Comparison of ENCODE assay signal across 8 mouse cellular contexts in the genomic region with DNA sequence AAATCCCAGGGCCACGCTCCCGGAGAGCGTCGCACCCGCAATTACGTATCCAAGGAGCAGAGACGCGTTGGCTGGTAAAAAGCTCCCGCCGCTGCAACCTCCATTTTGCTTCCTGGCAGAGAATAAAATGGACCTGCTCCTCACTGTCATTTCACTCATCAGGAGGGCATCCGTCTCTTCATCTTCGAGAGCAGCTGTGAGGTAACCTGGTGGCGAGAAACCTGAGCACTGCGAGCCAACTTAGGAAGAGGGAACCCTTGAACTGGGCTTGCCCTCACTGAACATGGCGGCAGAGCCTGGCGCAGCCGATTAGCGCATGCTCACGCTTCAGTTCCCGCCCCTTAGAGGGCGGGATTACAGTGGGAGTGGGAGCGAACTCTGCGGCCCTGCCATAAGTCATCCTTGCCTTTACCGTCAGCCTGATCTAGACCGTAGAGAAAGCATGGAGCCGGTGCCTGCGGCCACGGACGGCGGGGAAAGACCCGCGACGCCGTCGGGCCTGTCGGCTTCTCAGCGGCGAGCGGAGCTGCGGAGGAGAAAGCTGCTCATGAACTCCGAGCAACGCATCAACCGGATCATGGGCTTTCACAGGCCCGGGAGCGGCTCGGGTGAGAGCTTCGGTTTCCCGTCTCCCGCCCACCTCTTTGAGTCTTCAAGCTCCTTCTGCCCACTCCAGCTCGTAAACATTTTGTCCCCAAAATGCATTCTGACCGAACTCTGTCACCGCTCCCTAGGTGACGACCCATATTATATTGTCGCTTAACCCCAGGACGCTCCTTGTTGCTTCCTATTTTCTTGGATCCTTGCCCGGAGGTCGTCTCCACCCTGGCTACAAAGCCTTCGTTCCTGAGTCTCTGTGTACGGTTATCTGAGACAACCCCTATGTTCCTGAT. TPM values are rescaled to one million over a fixed set of nuclear protein-coding genes. Genes with fewer than 3 reads are reported as not detected.
DNase-seq lines count a peak whose midpoint lies in the region; ATAC-seq and TF ChIP-seq lines count a peak whose summit lies in the region.

Gene Caml (plus strand): TSS at position 357 of the 893 bp plus-strand sequence.

- peak within 1 kb of the TSS; percentile 83 for H3K27ac ChIP-seq in MEL (ENCODE audit: control insufficient read depth, low read depth, low read length)
- peak within 1 kb of the TSS; percentile 87 for H3K27ac ChIP-seq in cerebellum, adult 2 months (ENCODE audit: insufficient read depth, low read length)
- peak within 1 kb of the TSS; percentile 90 for H3K27ac ChIP-seq in forebrain, postnatal 0 days (ENCODE audit: low read depth, low read length)
- H3K27ac ChIP-seq in lung, embryonic 15.5 days = peak within 1 kb of the TSS; percentile 81

- no peaks in the 10 kb centered on the region for H3K9me3 ChIP-seq in MEL (replicated peaks; ENCODE audit: insufficient read depth, low read length)
- no peaks in the 10 kb centered on the region for H3K9me3 ChIP-seq in forebrain, postnatal 0 days (ENCODE audit: low read length)
- no peaks in the 10 kb centered on the region for H3K9me3 ChIP-seq in lung, embryonic 15.5 days

- H3K4me2 ChIP-seq in forebrain, postnatal 0 days (ENCODE audit: low read depth) = peak within 1 kb of the TSS; percentile 70
- H3K4me2 ChIP-seq in lung, embryonic 15.5 days = peak within 1 kb of the TSS; percentile 77

- TF ChIP-seq CTCF in MEL (IDR thresholded peaks at IDR 0.05 in 2 of 3, conservative IDR thresholded peaks at IDR 0.05 in 1 of 3; ENCODE audit: control insufficient read depth in 1 of 3, insufficient read depth in 1 of 3, low read depth in 2 of 3, low read length in 3 of 3, poor library complexity in 1 of 3, severe bottlenecking in 1 of 3) = no peak
- TF ChIP-seq CTCF in cerebellum, adult 2 months (IDR thresholded peaks at IDR 0.05; ENCODE audit: borderline replicate concordance, insufficient read depth, low read depth, low read length) = no peak
- TF ChIP-seq CTCF in forebrain, postnatal 0 days (IDR thresholded peaks at IDR 0.05; ENCODE audit: low read depth) = no peak; the same call in 1 of the 2 replicates

- H3K27me3 ChIP-seq in MEL (ENCODE audit: control insufficient read depth in 1 of 2, insufficient read depth in 2 of 2, low read length in 2 of 2) = no peaks in the 10 kb centered on the region
- H3K27me3 ChIP-seq in cerebellum, adult 2 months (ENCODE audit: control insufficient read depth, insufficient read depth, low read length) = no peaks in the 10 kb centered on the region
- H3K27me3 ChIP-seq in forebrain, postnatal 0 days (ENCODE audit: insufficient read depth, low read length) = no peaks in the 10 kb centered on the region
- H3K27me3 ChIP-seq in lung, embryonic 15.5 days = no peaks in the 10 kb centered on the region

- no peak for TF ChIP-seq EP300 in MEL (IDR thresholded peaks at IDR 0.05; ENCODE audit: low read depth in 1 of 2, low read length in 2 of 2)

- H3K4me1 ChIP-seq in MEL (ENCODE audit: control insufficient read depth in 1 of 2, insufficient read depth in 2 of 2, low read length in 2 of 2) = peaks cover 0 to 16% of the 10 kb centered on the region in 2 experiments; a peak in 2 of 4 replicates
- no peaks in the 10 kb centered on the region for H3K4me1 ChIP-seq in cerebellum, adult 2 months (ENCODE audit: control insufficient read depth, insufficient read depth, low read length)
- H3K4me1 ChIP-seq in forebrain, postnatal 0 days (ENCODE audit: insufficient read depth) = peaks cover 14% of the 10 kb centered on the region
- H3K4me1 ChIP-seq in lung, embryonic 15.5 days = peaks cover 21% of the 10 kb centered on the region

- WGBS in cerebellum, adult 2 months = under 1% methylated on average over 59 of the region's 59 CpGs
- 3% methylated on average over 59 of the region's 59 CpGs for WGBS in forebrain, postnatal 0 days
- under 1% methylated on average over 59 of the region's 59 CpGs for WGBS in lung, embryonic 15.5 days

- peak; percentile 99 for ATAC-seq in forebrain, postnatal 0 days
- peak; percentile 98 for ATAC-seq in lung, embryonic 15.5 days (ENCODE audit: borderline replicate concordance, extremely low read depth, low FRiP score, low TSS enrichment)

- TF ChIP-seq RAD21 in MEL (IDR thresholded peaks at IDR 0.05; ENCODE audit: low read depth, low read length) = no peak

- peaks cover 0 to 27% of the 10 kb centered on the region in 2 experiments; a peak in 3 of 4 replicates for H3K36me3 ChIP-seq in MEL (ENCODE audit: control insufficient read depth in 1 of 2, insufficient read depth in 2 of 2, low read length in 2 of 2)
- peaks cover 10% of the 10 kb centered on the region; the same call in 1 of the 2 replicates for H3K36me3 ChIP-seq in forebrain, postnatal 0 days (ENCODE audit: insufficient read depth)
- peaks cover 15% of the 10 kb centered on the region for H3K36me3 ChIP-seq in lung, embryonic 15.5 days

- peak; percentile 97 for DNase-seq in MEL (ENCODE audit: low read depth, low spot score)
- DNase-seq in cerebellum, adult 2 months = peak; percentile 89 to 92
- peak; percentile 96 for DNase-seq in forebrain, postnatal 0 days
- peak; percentile 90 for DNase-seq in heart, postnatal 4 days
- peak; percentile 77 to 86 for DNase-seq in layer of hippocampus, adult 8-10 months (ENCODE audit: low spot score in 2 of 2)
- DNase-seq in ovary, adult 18-20 months (ENCODE audit: low spot score) = peak; percentile 82
- peak; percentile 94 for DNase-seq in thymus, postnatal 0 days (ENCODE audit: low spot score)

- H3K79me2 ChIP-seq in MEL (ENCODE audit: control insufficient read depth, insufficient read depth, low read length, poor library complexity) = peaks cover 18% of the 10 kb centered on the region

- TF ChIP-seq POLR2A in MEL (IDR thresholded peaks at IDR 0.05; ENCODE audit: control insufficient read depth in 1 of 2, insufficient read depth in 1 of 2, low read depth in 1 of 2, low read length in 2 of 2, poor library complexity in 1 of 2) = peak; percentile 76 to 88
- peak; percentile 84; the same call in 1 of the 2 replicates for TF ChIP-seq POLR2A in cerebellum, adult 2 months (IDR thresholded peaks at IDR 0.05; ENCODE audit: borderline replicate concordance, insufficient read depth, low read length)

- H3K9ac ChIP-seq in MEL (ENCODE audit: control insufficient read depth, low read depth, low read length, poor library complexity, severe bottlenecking) = peak within 1 kb of the TSS; percentile 77
- H3K9ac ChIP-seq in forebrain, postnatal 0 days = peak within 1 kb of the TSS; percentile 73
- H3K9ac ChIP-seq in lung, embryonic 15.5 days = peak within 1 kb of the TSS; percentile 80

- peak within 1 kb of the TSS; percentile 70 to 81 for H3K4me3 ChIP-seq in MEL (ENCODE audit: control insufficient read depth in 1 of 2, insufficient read depth in 1 of 2, low read depth in 2 of 2, low read length in 2 of 2)
- peak within 1 kb of the TSS; percentile 94 for H3K4me3 ChIP-seq in cerebellum, adult 2 months (replicated peaks; ENCODE audit: insufficient read depth, low read depth, low read length)
- peak within 1 kb of the TSS; percentile 83 for H3K4me3 ChIP-seq in forebrain, postnatal 0 days (ENCODE audit: low read depth, low read length)
- H3K4me3 ChIP-seq in lung, embryonic 15.5 days = peak within 1 kb of the TSS; percentile 86

TF ChIP-seq in MEL, 35 proteins besides CTCF, POLR2A, EP300 and RAD21 (continues in another document):
- peak; percentile 93 for TF ChIP-seq MXI1 (IDR thresholded peaks at IDR 0.05; ENCODE audit: low read depth, low read length)
- TF ChIP-seq JUND (IDR thresholded peaks at IDR 0.05; ENCODE audit: low read depth, low read length) = no peak
- 0 out of 2 replicates have a peak, but pooled peaks have one; percentile 67 for TF ChIP-seq UBTF (IDR thresholded peaks at IDR 0.05; ENCODE audit: borderline replicate concordance, insufficient read depth, low read depth, low read length)
- no peak for TF ChIP-seq MAZ (IDR thresholded peaks at IDR 0.05; ENCODE audit: low read depth, low read length)
- no peak for TF ChIP-seq MYB (IDR thresholded peaks at IDR 0.05; ENCODE audit: low read depth, low read length)
- TF ChIP-seq MEF2A (IDR thresholded peaks at IDR 0.05; ENCODE audit: extremely low read depth, insufficient replicate concordance, low read depth, low read length, poor library complexity, severe bottlenecking) = no peak
- TF ChIP-seq POLR2AphosphoS5 (IDR thresholded peaks at IDR 0.05; ENCODE audit: borderline replicate concordance, low read depth, low read length) = 0 out of 2 replicates have a peak, but pooled peaks have one; percentile 57
- peak; percentile 85 for TF ChIP-seq NRF1 (IDR thresholded peaks at IDR 0.05; ENCODE audit: insufficient read depth, low read depth, low read length, poor library complexity, severe bottlenecking)
- no peak for TF ChIP-seq CHD2 (IDR thresholded peaks at IDR 0.05; ENCODE audit: low read length)
- TF ChIP-seq KAT2A (conservative IDR thresholded peaks at IDR 0.05; ENCODE audit: low read depth, low read length) = peak; percentile 83
- no peak for TF ChIP-seq USF2 (IDR thresholded peaks at IDR 0.05; ENCODE audit: borderline replicate concordance in 1 of 2, insufficient read depth in 1 of 2, low read depth in 1 of 2, low read length in 2 of 2)
- TF ChIP-seq RCOR1 (IDR thresholded peaks at IDR 0.05; ENCODE audit: low read depth, low read length) = no peak; the same call in 1 of the 2 replicates
- peak; percentile 88 for TF ChIP-seq MAX (IDR thresholded peaks at IDR 0.05; ENCODE audit: low read length)
- TF ChIP-seq ZMIZ1 (IDR thresholded peaks at IDR 0.05; ENCODE audit: low read depth, low read length) = peak; percentile 77
- TF ChIP-seq TBP (IDR thresholded peaks at IDR 0.05; ENCODE audit: low read depth, low read length) = peak; percentile 76
- TF ChIP-seq TCF12 (IDR thresholded peaks at IDR 0.05; ENCODE audit: low read depth, low read length) = peak; percentile 22; the same call in 1 of the 2 replicates
- peak; percentile 88 for TF ChIP-seq NELFE (IDR thresholded peaks at IDR 0.05; ENCODE audit: low read depth, low read length)
- TF ChIP-seq CHD1 (IDR thresholded peaks at IDR 0.05; ENCODE audit: low read depth, low read length) = no peak
- peak; percentile 86 for TF ChIP-seq SIN3A (IDR thresholded peaks at IDR 0.05; ENCODE audit: low read length)

RNA-seq across cellular contexts. Expression of gene Caml, which starts in this region (rescaled TPM):
- 33.5 and 42.5 TPM in 2 replicates for total RNA-seq in MEL (2012; rRNA removed)
- 10 to 100 TPM in 1 of 2 experiments, not detected in 1; 47.1 TPM for polyA plus RNA-seq in MEL (2012; ENCODE audit: insufficient read depth in 1 of 2, insufficient read length in 2 of 2, low read depth in 1 of 2, low replicate concordance in 2 of 2, missing spikeins in 1 of 2)
- polyA plus RNA-seq in cerebellum, adult 2 months (2012; rRNA removed) = 63.9 and 64.3 TPM in 2 replicates
- total RNA-seq in forebrain, postnatal 0 days (2014; rRNA removed) = 87.8 and 115 TPM in 2 replicates
- polyA plus RNA-seq in forebrain, postnatal 0 days (2015; fragmentation: Nextera tagmentation; extraction: Ambion mirVana) = 116 and 121 TPM in 2 replicates
- 10 to 100 TPM; 16.2 to 17.7 TPM for total RNA-seq in heart, postnatal 4 days (2021)
- 10 to 100 TPM; 41.5 to 54.7 (median 46.1) TPM for total RNA-seq in layer of hippocampus, adult 8-10 months (2022)
- polyA plus RNA-seq in lung, embryonic 15.5 days (2015; fragmentation: Nextera tagmentation; extraction: Ambion mirVana) = 53.1 and 58.4 TPM in 2 replicates
- 35.9 and 38.3 TPM in 2 replicates for polyA plus RNA-seq in thymus, postnatal 0 days (2015; fragmentation: Nextera tagmentation; extraction: Ambion mirVana)

Comparison
In these comparisons a context has a peak if more than half of its experiments do, and no peak if none do; other contexts are left out.
1. Peak in every context shown above with its lines: DNase-seq, ATAC-seq, H3K4me3 ChIP-seq and H3K27ac ChIP-seq.